ENCODE assay signal across 10 mouse cellular contexts in the genomic region with DNA sequence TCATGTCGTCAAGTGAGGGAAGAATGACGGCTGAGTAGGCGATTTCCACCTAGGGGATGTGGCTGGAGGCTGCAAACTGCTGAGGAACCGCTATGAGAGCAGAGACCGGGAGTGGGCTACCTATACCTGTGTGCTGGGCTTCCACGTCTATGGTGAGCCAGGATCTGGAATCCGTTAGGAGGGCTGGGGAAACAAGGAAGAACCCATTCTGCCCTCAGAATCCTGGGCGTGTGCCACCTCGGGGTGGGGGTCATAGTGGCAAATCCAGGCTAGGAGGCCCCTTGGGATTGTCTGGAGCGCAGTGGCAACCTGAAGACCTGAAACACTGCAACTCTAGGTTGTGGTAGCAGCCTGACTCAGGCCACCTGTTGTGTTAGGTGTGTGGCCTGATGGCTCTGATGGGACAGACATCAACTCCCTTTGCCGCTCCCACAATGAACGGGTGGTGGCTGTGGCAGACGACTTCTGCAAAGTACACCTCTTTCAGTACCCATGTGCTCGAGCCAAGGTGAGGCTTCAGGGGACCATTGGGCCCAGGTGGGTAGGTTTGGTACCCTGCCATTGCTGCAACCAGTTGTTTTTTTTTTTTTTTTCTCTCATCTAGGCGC. TPM values are rescaled to one million over a fixed set of nuclear protein-coding genes. Genes with fewer than 3 reads are reported as not detected.
DNase-seq lines count a peak whose midpoint lies in the region; ATAC-seq and TF ChIP-seq lines count a peak whose summit lies in the region.
"Had no signal": no experiment of that assay in that cellular context is flagged by ENCODE, and none has a peak within 500 bp of the region (broad histone marks: within the 10 kb centered on the region; RNA-seq: fewer than 3 reads in every experiment).

No protein-coding gene starts in this region.

- H3K9me3 ChIP-seq in heart, embryonic 11.5 days (replicated peaks; ENCODE audit: control insufficient read depth, low read length), result no peaks in the 10 kb centered on the region
- H3K9me3 ChIP-seq in forebrain, postnatal 0 days (ENCODE audit: low read length), result no peaks in the 10 kb centered on the region
- no peaks in the 10 kb centered on the region for H3K9me3 ChIP-seq in liver, embryonic 16.5 days (replicated peaks; ENCODE audit: control insufficient read depth, low read length)

- H3K9ac ChIP-seq in heart, embryonic 11.5 days (ENCODE audit: low read depth, low read length), result peak overlapping the region; percentile 99
- H3K9ac ChIP-seq in forebrain, postnatal 0 days, result peak overlapping the region; percentile 99; the same call in 1 of the 2 replicates
- H3K9ac ChIP-seq in liver, embryonic 16.5 days (ENCODE audit: low read depth, low read length), result no peak overlapping the region

- H3K36me3 ChIP-seq in heart, embryonic 11.5 days (ENCODE audit: control insufficient read depth, insufficient read depth, low read length), result peaks cover 9% of the 10 kb centered on the region; the same call in 1 of the 2 replicates
- H3K36me3 ChIP-seq in forebrain, postnatal 0 days (ENCODE audit: insufficient read depth), result peaks cover 18% of the 10 kb centered on the region
- peaks cover 16% of the 10 kb centered on the region for H3K36me3 ChIP-seq in liver, embryonic 16.5 days (ENCODE audit: control insufficient read depth, insufficient read depth)

- H3K4me1 ChIP-seq in heart, embryonic 11.5 days (ENCODE audit: control insufficient read depth, insufficient read depth, low read length), result peaks cover 19% of the 10 kb centered on the region
- H3K4me1 ChIP-seq in forebrain, postnatal 0 days (ENCODE audit: insufficient read depth), result peaks cover 9% of the 10 kb centered on the region; the same call in 1 of the 2 replicates
- H3K4me1 ChIP-seq in liver, embryonic 16.5 days (ENCODE audit: control insufficient read depth, low read depth, low read length), result peaks cover 36% of the 10 kb centered on the region

- no peak for DNase-seq in heart, postnatal 36 days
- peak; percentile 55 for DNase-seq in ES-CJ7 (ENCODE audit: low read depth, low spot score)
- DNase-seq in forebrain, postnatal 0 days, result no peak
- DNase-seq in left cerebral cortex, postnatal 4 days, result no peak
- no peak for DNase-seq in layer of hippocampus, adult 2 months (ENCODE audit: low spot score in 2 of 2)
- DNase-seq in urinary bladder, adult 2 months (ENCODE audit: low spot score), result no peak
- DNase-seq: gastrocnemius, postnatal 25 days; lung, postnatal 10 days had no signal

- intact Hi-C loops in heart, postnatal 36 days (cut with DNase I), result loop anchor here (2.0 kb wide), 1 partner anchor 48 kb away; the partner anchor contains the start of gene Ints5
- intact Hi-C loops in left cerebral cortex, postnatal 4 days (cut with DNase I), result loop anchor here (10.0 kb wide), 1 partner anchor 106 kb away; the partner anchor contains the start of genes Bscl2 and Gng3

- no peak for TF ChIP-seq CTCF in forebrain, postnatal 0 days (IDR thresholded peaks at IDR 0.05; ENCODE audit: low read depth)
- no peak for TF ChIP-seq CTCF in layer of hippocampus, adult 2 months (conservative IDR thresholded peaks at IDR 0.05)

- H3K27ac ChIP-seq in heart, embryonic 11.5 days (ENCODE audit: low read depth, low read length), result peak overlapping the region; percentile 6; the same call in 1 of the 2 replicates
- H3K27ac ChIP-seq in forebrain, postnatal 0 days (ENCODE audit: low read depth, low read length), result no peak overlapping the region
- no peak overlapping the region for H3K27ac ChIP-seq in liver, embryonic 16.5 days (ENCODE audit: low read length)
- no peak overlapping the region; the same call in 1 of the 2 replicates for H3K27ac ChIP-seq in layer of hippocampus, adult 2 months

- no peaks in the 10 kb centered on the region for H3K27me3 ChIP-seq in heart, embryonic 11.5 days (ENCODE audit: control insufficient read depth, insufficient read depth, low read length)
- H3K27me3 ChIP-seq in forebrain, postnatal 0 days (ENCODE audit: insufficient read depth, low read length), result no peaks in the 10 kb centered on the region
- no peaks in the 10 kb centered on the region for H3K27me3 ChIP-seq in liver, embryonic 16.5 days (ENCODE audit: control insufficient read depth, insufficient read depth, low read depth, low read length)

- no peak overlapping the region for H3K4me3 ChIP-seq in heart, embryonic 11.5 days (ENCODE audit: low read depth, low read length)
- peak overlapping the region; percentile 92; the same call in 1 of the 2 replicates for H3K4me3 ChIP-seq in forebrain, postnatal 0 days (ENCODE audit: low read depth, low read length)
- no peak overlapping the region for H3K4me3 ChIP-seq in liver, embryonic 16.5 days (ENCODE audit: low read depth, low read length)
- no peak overlapping the region for H3K4me3 ChIP-seq in layer of hippocampus, adult 2 months

- WGBS in heart, embryonic 11.5 days (ENCODE audit: insufficient replicate concordance), result 83% methylated on average over 15 of the region's 15 CpGs
- WGBS in forebrain, postnatal 0 days, result 82% methylated on average over 15 of the region's 15 CpGs
- WGBS in liver, embryonic 16.5 days (ENCODE audit: insufficient replicate concordance), result 78% methylated on average over 15 of the region's 15 CpGs

- no peak for ATAC-seq in heart, embryonic 11.5 days (replicated peaks; ENCODE audit: insufficient number of reproducible peaks, low FRiP score, low TSS enrichment)
- no peak for ATAC-seq in forebrain, postnatal 0 days
- ATAC-seq in liver, embryonic 16.5 days (ENCODE audit: low read depth), result no peak

- H3K4me2 ChIP-seq in heart, embryonic 11.5 days, result peak overlapping the region; percentile 83
- H3K4me2 ChIP-seq in forebrain, postnatal 0 days (ENCODE audit: low read depth), result peak overlapping the region; percentile 71; the same call in 1 of the 2 replicates
- H3K4me2 ChIP-seq in liver, embryonic 16.5 days (ENCODE audit: low read depth, low read length), result peak overlapping the region; percentile 80

RNA-seq across cellular contexts. Expression of gene Mta2, which starts 1.0 kb away (rescaled TPM):
- 30.0 and 39.9 TPM in 2 replicates for polyA plus RNA-seq in heart, embryonic 11.5 days (2014; fragmentation: Nextera tagmentation; extraction: Ambion mirVana)
- 10 to 100 TPM; 33.2 to 38.5 TPM for total RNA-seq in heart, postnatal 36 days (2021)
- 71.2 and 86.4 TPM in 2 replicates for total RNA-seq in forebrain, postnatal 0 days (2014; rRNA removed)
- 87.8 and 91.3 TPM in 2 replicates for polyA plus RNA-seq in forebrain, postnatal 0 days (2015; fragmentation: Nextera tagmentation; extraction: Ambion mirVana)
- 73.9 and 82.3 TPM in 2 replicates for polyA plus RNA-seq in liver, embryonic 16.5 days (2015; fragmentation: Nextera tagmentation; extraction: Ambion mirVana)
- total RNA-seq in left cerebral cortex, postnatal 4 days (2021), result 10 to 100 TPM; 75.4 to 79.6 TPM
- 10 to 100 TPM; 58.0 to 68.7 TPM for total RNA-seq in layer of hippocampus, adult 2 months (2021)
- polyA plus RNA-seq in urinary bladder, adult 2 months (2012; rRNA removed), result 29.9 and 47.6 TPM in 2 replicates

RNA-seq across cellular contexts. Expression of gene Eml3, which starts 11.3 kb away (rescaled TPM):
- 8.1 and 8.5 TPM in 2 replicates for polyA plus RNA-seq in heart, embryonic 11.5 days (2014; fragmentation: Nextera tagmentation; extraction: Ambion mirVana)
- 10 to 100 TPM in 1 of 2 experiments, 1 to 10 TPM in 1; 9.5 to 11.0 TPM for total RNA-seq in heart, postnatal 36 days (2021)
- 5.1 and 7.3 TPM in 2 replicates for total RNA-seq in forebrain, postnatal 0 days (2014; rRNA removed)
- 7.5 and 8.1 TPM in 2 replicates for polyA plus RNA-seq in forebrain, postnatal 0 days (2015; fragmentation: Nextera tagmentation; extraction: Ambion mirVana)
- polyA plus RNA-seq in liver, embryonic 16.5 days (2015; fragmentation: Nextera tagmentation; extraction: Ambion mirVana), result 11.4 and 12.8 TPM in 2 replicates
- total RNA-seq in left cerebral cortex, postnatal 4 days (2021), result 10 to 100 TPM in 1 of 2 experiments, 1 to 10 TPM in 1; 9.4 to 11.6 TPM
- total RNA-seq in layer of hippocampus, adult 2 months (2021), result 10 to 100 TPM; 11.5 to 11.7 TPM
- polyA plus RNA-seq in urinary bladder, adult 2 months (2012; rRNA removed), result 40.5 and 45.3 TPM in 2 replicates

RNA-seq across cellular contexts. Expression of gene Rom1, which starts 11.5 kb away (rescaled TPM):
- 1.2 and 1.7 TPM in 2 replicates for polyA plus RNA-seq in heart, embryonic 11.5 days (2014; fragmentation: Nextera tagmentation; extraction: Ambion mirVana)
- 10 to 100 TPM; 19.8 to 30.2 TPM for total RNA-seq in heart, postnatal 36 days (2021)
- total RNA-seq in forebrain, postnatal 0 days (2014; rRNA removed), result 2.3 and 3.5 TPM in 2 replicates
- polyA plus RNA-seq in forebrain, postnatal 0 days (2015; fragmentation: Nextera tagmentation; extraction: Ambion mirVana), result 2.4 and 3.3 TPM in 2 replicates
- 2.4 and 2.6 TPM in 2 replicates for polyA plus RNA-seq in liver, embryonic 16.5 days (2015; fragmentation: Nextera tagmentation; extraction: Ambion mirVana)
- 1 to 10 TPM; 1.4 to 1.7 TPM for total RNA-seq in left cerebral cortex, postnatal 4 days (2021)
- total RNA-seq in layer of hippocampus, adult 2 months (2021), result 1 to 10 TPM; 4.4 to 5.7 TPM
- polyA plus RNA-seq in urinary bladder, adult 2 months (2012; rRNA removed), result 9.4 and 12.3 TPM in 2 replicates

RNA-seq across cellular contexts. Expression of gene Tut1, which starts 13.0 kb away (rescaled TPM):
- polyA plus RNA-seq in heart, embryonic 11.5 days (2014; fragmentation: Nextera tagmentation; extraction: Ambion mirVana), result 17.1 and 19.8 TPM in 2 replicates
- 1 to 10 TPM; 8.1 to 8.9 TPM for total RNA-seq in heart, postnatal 36 days (2021)
- 20.8 and 24.5 TPM in 2 replicates for total RNA-seq in forebrain, postnatal 0 days (2014; rRNA removed)
- polyA plus RNA-seq in forebrain, postnatal 0 days (2015; fragmentation: Nextera tagmentation; extraction: Ambion mirVana), result 14.8 and 17.6 TPM in 2 replicates
- 12.6 and 12.9 TPM in 2 replicates for polyA plus RNA-seq in liver, embryonic 16.5 days (2015; fragmentation: Nextera tagmentation; extraction: Ambion mirVana)
- 10 to 100 TPM; 17.5 to 20.0 TPM for total RNA-seq in left cerebral cortex, postnatal 4 days (2021)
- total RNA-seq in layer of hippocampus, adult 2 months (2021), result 10 to 100 TPM; 20.7 to 20.8 TPM
- 21.8 and 24.1 TPM in 2 replicates for polyA plus RNA-seq in urinary bladder, adult 2 months (2012; rRNA removed)

RNA-seq across cellular contexts. Expression of gene B3gat3, which starts 20.5 kb away (rescaled TPM):
- 33.2 and 35.9 TPM in 2 replicates for polyA plus RNA-seq in heart, embryonic 11.5 days (2014; fragmentation: Nextera tagmentation; extraction: Ambion mirVana)
- 10 to 100 TPM; 34.5 to 37.6 TPM for total RNA-seq in heart, postnatal 36 days (2021)
- 99.6 and 120 TPM in 2 replicates for total RNA-seq in forebrain, postnatal 0 days (2014; rRNA removed)
- 89.3 and 94.0 TPM in 2 replicates for polyA plus RNA-seq in forebrain, postnatal 0 days (2015; fragmentation: Nextera tagmentation; extraction: Ambion mirVana)
- 19.8 and 20.5 TPM in 2 replicates for polyA plus RNA-seq in liver, embryonic 16.5 days (2015; fragmentation: Nextera tagmentation; extraction: Ambion mirVana)
- total RNA-seq in left cerebral cortex, postnatal 4 days (2021), result 100 to 1,000 TPM; 109 to 115 TPM
- total RNA-seq in layer of hippocampus, adult 2 months (2021), result 100 to 1,000 TPM; 167 to 191 TPM
- 57.9 and 80.8 TPM in 2 replicates for polyA plus RNA-seq in urinary bladder, adult 2 months (2012; rRNA removed)
